Mouse (Mus musculus): ENCODE results near the gene Enthd1. TPM values are rescaled to one million over a fixed set of nuclear protein-coding genes. Genes with fewer than 3 reads are reported as not detected.
"Not testable (repeated sequence)": the region's sequence is repeated elsewhere in the genome, so short reads cannot be mapped to it uniquely, and the experiment has no call there.

Gene Enthd1
- polyA plus RNA-seq, 1 experiment from 2014 or later = not detected

DNA sequence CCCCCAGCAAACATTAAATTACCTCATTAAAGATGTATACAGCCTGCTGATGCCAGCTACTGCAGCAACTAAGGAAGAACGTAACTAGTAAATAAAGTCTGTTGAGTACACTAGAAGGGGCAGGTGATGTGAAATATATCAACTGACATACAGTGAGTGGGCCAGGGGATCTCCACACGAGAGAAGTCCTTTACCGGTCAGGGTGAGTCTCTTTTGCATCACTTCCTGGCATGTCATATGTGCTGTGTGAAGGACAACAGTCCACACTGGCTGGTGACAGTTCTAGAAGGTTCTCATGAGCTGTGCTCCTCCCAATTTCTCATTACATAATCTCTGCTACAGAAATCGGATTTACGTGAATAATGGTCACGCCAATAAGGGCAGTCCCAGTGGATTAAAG, 27.8 kb upstream of the Enthd1 start:
- no peak overlapping the region for H3K4me2 ChIP-seq
- H3K36me3 ChIP-seq = no peaks in the 10 kb centered on the region
- ATAC-seq (ENCODE audit: low read depth) = no peak
- H3K9ac ChIP-seq = no peak overlapping the region
- WGBS = 87% methylated on average over 6 of the region's 6 CpGs
- H3K9me3 ChIP-seq = no peaks in the 10 kb centered on the region
- no peak overlapping the region for H3K27ac ChIP-seq (replicated peaks)
- peaks cover 15% of the 10 kb centered on the region for H3K4me1 ChIP-seq (replicated peaks)
- H3K4me3 ChIP-seq = no peak overlapping the region
- no peaks in the 10 kb centered on the region; the same call in 1 of the 2 replicates for H3K27me3 ChIP-seq

- 92% methylated on average over 5 of the region's 5 CpGs for WGBS
- peaks cover 16% of the 10 kb centered on the region for H3K4me1 ChIP-seq (replicated peaks)
- no peaks in the 10 kb centered on the region for H3K27me3 ChIP-seq
- H3K36me3 ChIP-seq = no peaks in the 10 kb centered on the region
- H3K27ac ChIP-seq (replicated peaks) = no peak overlapping the region
- no peak overlapping the region for H3K4me3 ChIP-seq
- no peak overlapping the region for H3K4me2 ChIP-seq
- no peaks in the 10 kb centered on the region for H3K9me3 ChIP-seq
- no peak for ATAC-seq (ENCODE audit: low read depth)
- no peak overlapping the region for H3K9ac ChIP-seq
Observed at GRCm38 (mm10) chr15:80590641-80591040, 25.7 kb upstream of the Enthd1 start.

GRCm38 (mm10) chr15:80586296-80586695, 21.3 kb upstream of the Enthd1 start:
- peaks cover 10% of the 10 kb centered on the region for H3K4me1 ChIP-seq (replicated peaks)
- H3K4me3 ChIP-seq = no peak overlapping the region
- no peak for ATAC-seq (ENCODE audit: low read depth)
- H3K9ac ChIP-seq = no peak overlapping the region
- H3K36me3 ChIP-seq = no peaks in the 10 kb centered on the region
- H3K9me3 ChIP-seq = no peaks in the 10 kb centered on the region
- no peak overlapping the region for H3K27ac ChIP-seq (replicated peaks)
- H3K4me2 ChIP-seq = no peak overlapping the region
- no peaks in the 10 kb centered on the region for H3K27me3 ChIP-seq
- WGBS = 28% methylated on average over 4 of the region's 4 CpGs

- H3K4me3 ChIP-seq = no peak overlapping the region
- ATAC-seq (ENCODE audit: low read depth) = no peak
- H3K9ac ChIP-seq = 0 out of 2 replicates have a peak overlapping the region, but pooled peaks have one; percentile 23
- H3K27me3 ChIP-seq = 0 out of 2 replicates have a peak, but pooled peaks cover 3% of the 10 kb centered on the region
- H3K4me2 ChIP-seq = no peak overlapping the region
- 84% methylated on average over 20 of the region's 20 CpGs for WGBS
- H3K9me3 ChIP-seq = no peaks in the 10 kb centered on the region
- H3K27ac ChIP-seq (replicated peaks) = no peak overlapping the region
- peaks cover 15% of the 10 kb centered on the region for H3K4me1 ChIP-seq (replicated peaks)
- H3K36me3 ChIP-seq = no peaks in the 10 kb centered on the region
Observed at GRCm38 (mm10) chr15:80582581-80583495, 17.9 kb upstream of the Enthd1 start.

DNA sequence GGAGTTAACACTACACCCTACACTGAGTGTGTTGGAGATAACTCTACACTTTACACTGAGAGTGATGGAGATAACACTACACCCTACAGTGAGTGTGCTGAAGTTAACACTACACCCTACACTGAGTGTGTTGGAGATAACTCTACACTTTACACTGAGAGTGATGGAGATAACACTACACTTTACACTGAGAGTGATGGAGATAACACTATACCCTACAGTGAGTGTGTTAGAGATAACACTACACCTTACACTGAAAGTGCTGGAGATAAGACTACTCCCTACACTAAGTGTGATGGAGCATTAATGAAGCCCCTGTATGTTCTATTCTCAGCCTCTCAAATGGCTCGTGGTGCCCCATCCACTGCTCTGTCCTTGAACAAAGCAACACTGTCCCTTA, 15.6 kb upstream of the Enthd1 start:
- H3K27ac ChIP-seq (replicated peaks); H3K4me3 ChIP-seq; H3K27me3 ChIP-seq; H3K9me3 ChIP-seq; ATAC-seq (ENCODE audit: low read depth); H3K4me2 ChIP-seq; H3K36me3 ChIP-seq; H3K9ac ChIP-seq: not testable (repeated sequence)
- peaks cover 16% of the 10 kb centered on the region for H3K4me1 ChIP-seq (replicated peaks)
- 68% methylated on average over 1 of the region's 1 CpGs for WGBS

DNA sequence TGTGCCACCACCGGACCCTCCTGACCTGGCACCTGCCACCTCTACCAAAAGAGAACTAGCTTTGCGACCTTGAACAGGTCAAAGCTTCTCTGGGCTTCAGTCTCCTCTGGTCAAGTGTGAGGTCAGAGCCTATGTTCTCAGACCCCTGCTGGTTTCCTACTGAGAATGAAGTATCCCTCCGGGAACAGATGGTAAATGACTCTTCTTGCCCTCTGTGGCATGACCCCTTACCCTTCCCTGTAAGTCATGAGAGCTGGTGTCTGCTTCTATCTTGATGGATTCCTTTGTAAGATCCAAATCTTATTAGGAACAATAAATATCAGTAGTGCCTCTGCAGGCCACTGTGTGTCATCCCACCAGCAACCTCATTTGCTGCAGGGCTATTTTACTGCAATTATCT, 14.2 kb upstream of the Enthd1 start:
- no peak overlapping the region for H3K4me3 ChIP-seq
- no peaks in the 10 kb centered on the region for H3K9me3 ChIP-seq
- WGBS = 46% methylated on average over 3 of the region's 3 CpGs
- peaks cover 9% of the 10 kb centered on the region for H3K27me3 ChIP-seq
- no peaks in the 10 kb centered on the region for H3K36me3 ChIP-seq
- ATAC-seq (ENCODE audit: low read depth) = no peak
- H3K27ac ChIP-seq (replicated peaks) = no peak overlapping the region
- no peak overlapping the region for H3K4me2 ChIP-seq
- H3K9ac ChIP-seq = no peak overlapping the region
- H3K4me1 ChIP-seq (replicated peaks) = peaks cover 16% of the 10 kb centered on the region

GRCm38 (mm10) chr15:80577166-80577960, 12.4 kb upstream of the Enthd1 start:
- Histone ChIP-seq H3K4me1 (replicated peaks) (peaks cover 16% of the 10 kb centered on the region), H3K4me3 (no peak overlapping the region), H3K9ac (peak overlapping the region; percentile 45; the same call in 1 of the 2 replicates), H3K4me2 (peak overlapping the region; percentile 37), H3K27ac (replicated peaks) (no peak overlapping the region), H3K36me3 (no peaks in the 10 kb centered on the region), H3K9me3 (no peaks in the 10 kb centered on the region), H3K27me3 (peaks cover 9% of the 10 kb centered on the region)
- 7% methylated on average over 22 of the region's 22 CpGs for WGBS
- ATAC-seq (ENCODE audit: low read depth) = no peak; the same call in 1 of the 2 replicates

GRCm38 (mm10) chr15:80576415-80576994, 11.5 kb upstream of the Enthd1 start:
- peaks cover 9% of the 10 kb centered on the region for H3K27me3 ChIP-seq
- H3K4me1 ChIP-seq (replicated peaks) = peaks cover 16% of the 10 kb centered on the region
- ATAC-seq (ENCODE audit: low read depth) = no peak
- H3K27ac ChIP-seq (replicated peaks) = no peak overlapping the region
- 81% methylated on average over 11 of the region's 11 CpGs for WGBS
- H3K36me3 ChIP-seq = no peaks in the 10 kb centered on the region
- H3K4me2 ChIP-seq = no peak overlapping the region
- no peak overlapping the region for H3K9ac ChIP-seq
- H3K9me3 ChIP-seq = no peaks in the 10 kb centered on the region
- no peak overlapping the region for H3K4me3 ChIP-seq

DNA sequence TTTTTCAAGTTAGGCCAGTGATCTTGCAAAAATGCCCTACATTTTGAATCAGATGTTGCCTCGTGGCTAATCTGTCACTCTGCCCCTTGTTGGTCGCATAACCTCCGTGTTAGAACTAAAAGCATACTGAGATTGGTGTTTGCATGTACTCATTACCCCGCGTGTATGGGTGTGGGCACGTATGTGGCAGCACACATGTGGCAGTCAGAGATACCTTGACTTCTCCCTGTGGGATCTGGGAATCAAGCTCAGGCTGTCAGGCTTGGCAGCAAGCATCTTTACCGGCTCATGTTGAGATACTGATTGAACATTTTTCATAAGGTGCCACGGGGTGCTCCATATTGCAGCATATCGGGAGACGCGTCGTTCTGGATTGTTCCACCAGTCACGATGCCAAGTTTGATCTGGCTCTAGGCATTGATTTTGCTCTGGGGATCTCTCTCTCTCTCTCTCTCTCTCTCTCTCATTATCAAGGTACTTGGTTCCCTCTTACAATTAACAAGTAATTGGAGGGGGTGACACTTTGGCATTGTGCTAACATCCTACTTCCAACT, 10.9 kb upstream of the Enthd1 start:
- H3K36me3 ChIP-seq = no peaks in the 10 kb centered on the region
- peaks cover 9% of the 10 kb centered on the region for H3K27me3 ChIP-seq

DNA sequence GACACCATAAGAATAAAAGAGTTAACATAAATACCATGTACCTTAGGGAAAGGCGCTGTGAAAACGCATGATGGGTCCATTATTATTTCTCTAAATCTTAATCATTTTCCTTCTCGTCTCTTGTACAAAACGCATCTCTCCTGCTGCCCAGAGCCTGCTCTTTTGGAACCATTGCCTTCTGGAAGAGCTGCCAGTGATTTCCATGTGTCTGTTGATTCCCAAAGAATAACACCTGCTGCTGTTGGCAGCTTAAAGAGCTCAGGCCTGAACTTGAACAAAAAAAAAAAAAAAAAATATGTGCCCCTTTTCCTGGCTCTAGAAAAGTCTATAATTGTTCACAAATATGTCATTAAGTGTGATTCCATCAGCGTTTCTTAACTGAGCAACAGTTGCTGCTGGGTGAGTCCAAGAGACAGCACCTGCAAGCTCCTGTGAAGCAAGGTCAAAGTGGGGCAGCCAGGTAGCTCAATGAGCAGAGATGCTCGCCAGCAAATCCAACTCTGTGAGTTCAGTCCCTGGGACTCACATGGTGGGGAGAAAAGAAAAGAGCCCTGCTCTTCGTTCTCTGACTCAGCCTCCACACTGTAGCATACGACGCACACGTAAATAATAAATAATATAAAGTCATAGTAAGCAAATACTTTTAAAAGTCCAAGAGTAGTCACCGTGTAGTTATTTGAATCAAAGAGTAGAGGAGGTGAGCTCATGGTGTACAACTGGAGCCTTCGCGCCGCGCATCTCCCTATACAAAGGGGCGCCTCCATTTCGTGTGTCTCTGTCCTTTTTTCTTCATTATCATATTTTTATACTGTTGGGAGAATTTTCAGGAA, 9.5 kb upstream of the Enthd1 start:
- Histone ChIP-seq H3K9me3 (no peaks in the 10 kb centered on the region), H3K36me3 (no peaks in the 10 kb centered on the region), H3K27ac (replicated peaks) (no peak overlapping the region), H3K4me2 (no peak overlapping the region), H3K4me3 (no peak overlapping the region), H3K9ac (no peak overlapping the region), H3K27me3 (peaks cover 9% of the 10 kb centered on the region), H3K4me1 (replicated peaks) (peaks cover 16% of the 10 kb centered on the region)
- 91% methylated on average over 17 of the region's 17 CpGs for WGBS
- ATAC-seq (ENCODE audit: low read depth) = no peak

More for the DNA sequence above, 10.9 kb upstream of the Enthd1 start:
- Histone ChIP-seq H3K4me3 (no peak overlapping the region), H3K4me2 (no peak overlapping the region), H3K27ac (replicated peaks) (no peak overlapping the region), H3K9me3 (no peaks in the 10 kb centered on the region), H3K4me1 (replicated peaks) (peaks cover 16% of the 10 kb centered on the region), H3K9ac (no peak overlapping the region)
- 82% methylated on average over 13 of the region's 13 CpGs for WGBS
- ATAC-seq (ENCODE audit: low read depth) = no peak

DNA sequence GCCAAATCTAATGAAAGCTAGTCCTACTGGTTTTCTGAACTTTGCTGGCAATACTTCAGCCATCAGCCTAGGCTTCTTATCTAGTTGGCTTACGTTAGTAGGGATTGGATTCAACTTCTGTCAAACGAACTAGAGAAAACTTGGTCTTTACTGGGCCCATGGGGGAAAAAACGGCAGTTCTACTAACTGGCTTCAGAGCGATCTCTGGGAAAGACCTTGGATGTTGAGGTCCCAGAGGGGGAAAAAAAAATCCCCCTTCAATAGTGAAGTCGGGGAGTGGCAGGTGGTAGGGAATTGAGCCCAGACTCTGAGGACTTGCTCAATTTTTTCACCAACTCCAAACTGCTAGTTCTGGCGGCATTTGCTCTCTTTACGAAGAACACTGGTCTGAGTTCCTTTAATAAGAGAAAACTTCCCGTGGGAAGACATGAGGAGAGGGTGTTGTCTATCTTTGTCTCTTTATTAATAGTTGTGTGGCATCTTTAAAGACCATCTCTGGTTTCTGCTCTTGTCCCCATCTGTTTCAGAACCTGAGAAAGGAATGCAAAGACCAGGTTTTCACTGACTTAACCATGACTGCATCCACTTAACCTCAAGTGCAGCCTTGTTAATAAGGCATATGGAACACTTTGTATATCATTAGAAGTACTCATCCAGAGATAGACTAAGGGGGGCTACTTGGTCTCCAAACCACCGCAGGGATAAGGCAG, 8.0 kb upstream of the Enthd1 start:
- H3K4me1 ChIP-seq (replicated peaks) = peaks cover 13% of the 10 kb centered on the region
- H3K4me2 ChIP-seq = no peak overlapping the region
- no peaks in the 10 kb centered on the region for H3K36me3 ChIP-seq
- H3K27me3 ChIP-seq = peaks cover 6% of the 10 kb centered on the region
- 77% methylated on average over 9 of the region's 9 CpGs for WGBS
- H3K4me3 ChIP-seq = no peak overlapping the region
- no peaks in the 10 kb centered on the region for H3K9me3 ChIP-seq
- no peak overlapping the region for H3K9ac ChIP-seq
- no peak for ATAC-seq (ENCODE audit: low read depth)
- no peak overlapping the region for H3K27ac ChIP-seq (replicated peaks)

Measured in neural tube, embryonic 13.5 days (tissue).